Mouse (Mus musculus) olfactory bulb, adult 2 months (tissue): Measurements from ENCODE around the gene Ptpn21. TPM values are rescaled to one million over a fixed set of nuclear protein-coding genes. Genes with fewer than 3 reads are reported as not detected.

ENCODE experiments used
- H3K27ac ChIP-seq: fragments of 200-500 bp; 2 replicates; pipeline ENCODE4 v1.5.1; 2012; ENCODE audit warnings: low read depth, low read length; ENCODE audit not compliant: insufficient read depth
- H3K4me1 ChIP-seq: fragments of 200-500 bp; 2 replicates; pipeline ENCODE4 v1.6.1; 2012; ENCODE audit warnings: low read length; ENCODE audit not compliant: control insufficient read depth, insufficient read depth
- H3K4me3 ChIP-seq: fragments of 200-500 bp; 2 replicates; pipeline ENCODE4 v1.5.1; 2012; ENCODE audit warnings: mild to moderate bottlenecking, low read depth, low read length, moderate library complexity; ENCODE audit not compliant: insufficient read depth
- CTCF ChIP-seq: fragments of 200-500 bp; IDR thresholded peaks from 2 replicates; pipeline ENCODE4 v1.5.1; 2012; ENCODE audit warnings: low read depth, mild to moderate bottlenecking, low read length, moderate library complexity; ENCODE audit not compliant: insufficient read depth
- POLR2A ChIP-seq: fragments of 200-500 bp; IDR thresholded peaks from 2 replicates; pipeline ENCODE4 v1.6.1; 2012; ENCODE audit warnings: mild to moderate bottlenecking, low read depth, low read length, moderate library complexity; ENCODE audit not compliant: insufficient read depth
- WGBS: fragments of 180-500 bp; shearing (Covaris S2); methylation state at CpG from one replicate; pipeline ENCODE4 v1.1.7; 2018; 5-methylcytosine and 5-hydroxymethylcytosine counted together
- polyA plus RNA-seq: library from polyadenylated mRNA; stranded (reverse); fragments of >200 nt; gene quantifications from 2 replicates; pipeline ENCODE4 v1.2.4, GENCODE M21; 2012; ENCODE audit warnings: low replicate concordance; ENCODE audit not compliant: missing spikeins, insufficient read depth, insufficient read length

Gene Ptpn21
- polyA plus RNA-seq, 1 experiment, result not detected

DNA sequence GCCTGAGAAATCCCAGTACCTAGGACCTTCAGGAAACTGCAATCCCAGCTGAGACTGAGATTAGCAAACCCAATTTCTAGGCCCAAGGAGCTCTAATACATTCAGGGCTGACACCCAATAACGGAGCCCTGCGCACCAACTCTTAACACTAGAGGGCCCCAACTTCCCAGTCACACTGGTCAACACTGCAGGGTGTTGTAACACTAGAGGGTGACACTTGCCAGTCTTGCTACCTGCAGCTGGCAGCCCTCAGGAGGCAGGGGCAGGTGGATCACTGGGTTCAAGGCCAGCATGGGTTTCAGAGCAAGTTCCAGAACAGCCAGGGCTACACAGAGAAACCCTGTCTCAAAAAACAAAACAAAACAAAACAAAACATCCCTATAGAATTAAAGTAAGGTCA, 8.9 kb upstream of the Ptpn21 start:
- no peaks in the 10 kb centered on the region; the same call in 1 of the 2 replicates for H3K4me1 ChIP-seq
- WGBS, result 30% methylated on average over 2 of the region's 2 CpGs
- no peak overlapping the region for H3K27ac ChIP-seq
- H3K4me3 ChIP-seq, result no peak overlapping the region
- TF ChIP-seq CTCF, result no peak
- TF ChIP-seq POLR2A, result no peak

DNA sequence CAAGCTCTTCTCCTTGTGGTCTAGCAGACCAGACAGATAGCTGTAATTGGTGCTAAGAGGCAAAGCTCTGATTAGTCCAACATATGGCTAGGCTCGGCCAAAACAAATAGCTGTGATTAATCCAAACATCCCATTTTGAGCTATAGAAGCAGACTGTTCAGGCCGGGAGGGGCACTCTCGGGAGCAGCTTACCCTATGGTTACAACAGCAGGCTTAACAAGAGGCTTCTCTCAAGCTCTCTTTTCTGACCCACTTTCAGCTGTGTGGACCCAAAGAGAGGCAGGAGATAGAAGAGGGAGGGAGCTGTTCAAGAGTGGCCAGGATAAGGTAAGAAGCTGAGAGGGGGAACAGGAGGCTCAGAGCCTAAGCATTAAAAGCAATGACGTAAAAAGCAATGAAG, 8.4 kb upstream of the Ptpn21 start:
- TF ChIP-seq CTCF, result no peak
- no peak for TF ChIP-seq POLR2A
- no peaks in the 10 kb centered on the region; the same call in 1 of the 2 replicates for H3K4me1 ChIP-seq
- no peak overlapping the region for H3K4me3 ChIP-seq
- H3K27ac ChIP-seq, result no peak overlapping the region
- WGBS, result 77% methylated on average over 4 of the region's 4 CpGs

DNA sequence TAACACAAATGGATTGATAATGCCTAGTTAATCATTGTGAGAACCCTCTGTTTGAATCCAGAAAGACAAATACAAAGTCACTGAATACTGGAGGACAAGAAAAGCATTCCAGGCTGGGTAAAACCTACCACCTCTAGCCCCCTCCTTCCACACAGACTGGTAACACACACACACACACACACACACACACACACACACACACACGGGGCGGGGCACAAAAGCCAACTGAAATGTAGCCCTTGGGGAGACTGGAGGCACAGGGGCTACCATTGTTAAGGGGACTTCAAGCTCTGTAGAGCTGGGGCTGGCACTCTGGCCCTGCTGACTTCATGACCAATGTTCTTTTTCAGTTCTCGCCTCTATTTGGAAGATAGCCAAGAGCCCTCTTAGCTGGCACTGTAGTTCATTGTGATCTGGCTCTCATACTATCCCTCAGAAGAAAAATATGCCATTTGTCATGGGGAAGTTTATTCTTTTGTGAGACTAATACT, 3.9 kb upstream of the Ptpn21 start:
- 25% methylated on average over 3 of the region's 3 CpGs for WGBS
- Histone ChIP-seq H3K27ac (no peak overlapping the region), H3K4me1 (no peaks in the 10 kb centered on the region), H3K4me3 (no peak overlapping the region)
- TF ChIP-seq POLR2A (no peak), CTCF (no peak)

DNA sequence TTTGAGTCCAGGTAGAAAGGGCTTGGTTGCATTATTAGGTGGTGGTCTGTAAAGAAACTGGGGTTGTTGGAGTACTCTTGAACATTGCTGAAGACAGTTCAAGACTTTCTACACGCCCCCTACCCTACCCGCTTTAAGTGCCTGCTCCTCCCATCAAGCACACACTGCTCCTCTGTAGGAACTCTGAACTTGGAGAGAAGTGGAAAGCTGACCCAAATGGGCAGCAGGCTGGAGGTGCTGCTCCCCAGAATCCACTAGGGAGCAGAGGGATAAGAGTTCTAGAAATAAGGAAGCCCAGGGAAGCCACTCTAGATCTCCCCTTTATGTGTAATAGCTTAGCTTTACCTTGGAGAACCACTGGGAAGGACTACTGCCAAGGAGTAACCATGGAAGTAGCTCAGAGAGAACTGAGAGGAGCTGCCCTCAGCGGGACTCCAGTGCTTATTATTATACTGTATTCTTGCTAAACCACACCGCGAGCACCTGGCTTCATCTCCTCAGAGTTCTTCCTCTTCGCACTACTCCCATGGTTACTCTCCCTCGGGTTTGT, 671 bp upstream of the Ptpn21 start:
- H3K4me3 ChIP-seq, result peak overlapping the region; percentile 87
- TF ChIP-seq CTCF, result no peak
- H3K4me1 ChIP-seq, result peaks cover 7% of the 10 kb centered on the region
- H3K27ac ChIP-seq, result no peak overlapping the region
- WGBS, result 19% methylated on average over 7 of the region's 7 CpGs

DNA sequence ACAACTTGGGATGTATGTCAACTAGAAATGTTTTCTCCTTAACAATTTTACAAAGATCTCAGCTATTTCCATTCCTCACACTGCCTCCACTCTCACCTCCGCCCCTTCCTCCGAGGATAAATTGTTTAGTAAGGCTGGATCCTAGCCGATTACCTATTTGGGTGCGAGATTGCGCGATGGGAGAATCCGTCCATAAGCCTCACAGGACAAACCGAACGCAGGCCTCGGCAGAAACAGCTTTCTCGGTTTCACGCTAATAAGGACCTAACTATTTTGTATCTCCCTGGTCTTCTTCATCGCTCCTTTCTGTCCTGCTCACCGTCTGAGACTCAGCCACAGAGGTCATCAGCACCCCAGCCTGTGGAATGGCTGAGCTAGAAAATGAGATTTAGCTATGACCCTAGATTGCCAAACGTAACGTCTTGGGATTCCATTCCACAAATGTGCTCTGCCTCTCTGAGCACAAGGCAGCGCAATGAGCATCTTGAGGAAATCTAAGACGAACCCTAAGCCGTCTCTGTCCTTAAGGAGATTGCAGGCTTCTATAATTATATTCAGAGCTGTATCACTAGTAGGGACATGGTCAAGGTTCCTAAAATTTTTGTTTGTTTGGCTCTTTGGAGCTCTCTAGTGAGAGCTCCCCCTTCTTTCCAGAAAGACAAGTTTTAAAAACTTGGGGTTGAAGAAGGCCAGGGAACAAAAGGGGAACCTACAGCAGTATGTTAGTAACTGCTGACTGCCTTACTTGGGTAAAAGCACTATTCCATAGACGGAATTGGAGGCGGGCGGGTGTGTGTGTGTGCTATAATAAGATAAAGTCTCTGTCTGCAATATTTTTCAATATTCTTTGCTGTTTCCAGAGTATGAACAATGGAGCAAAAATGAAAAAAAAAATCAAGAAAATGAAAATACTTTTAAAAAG, 2.1 kb downstream of the Ptpn21 start:
- TF ChIP-seq CTCF (no peak), POLR2A (no peak)
- peaks cover 16% of the 10 kb centered on the region for H3K4me1 ChIP-seq
- WGBS, result 12% methylated on average over 22 of the region's 22 CpGs
- peak overlapping the region; percentile 95 for H3K4me3 ChIP-seq
- H3K27ac ChIP-seq, result peak overlapping the region; percentile 16; the same call in 1 of the 2 replicates

DNA sequence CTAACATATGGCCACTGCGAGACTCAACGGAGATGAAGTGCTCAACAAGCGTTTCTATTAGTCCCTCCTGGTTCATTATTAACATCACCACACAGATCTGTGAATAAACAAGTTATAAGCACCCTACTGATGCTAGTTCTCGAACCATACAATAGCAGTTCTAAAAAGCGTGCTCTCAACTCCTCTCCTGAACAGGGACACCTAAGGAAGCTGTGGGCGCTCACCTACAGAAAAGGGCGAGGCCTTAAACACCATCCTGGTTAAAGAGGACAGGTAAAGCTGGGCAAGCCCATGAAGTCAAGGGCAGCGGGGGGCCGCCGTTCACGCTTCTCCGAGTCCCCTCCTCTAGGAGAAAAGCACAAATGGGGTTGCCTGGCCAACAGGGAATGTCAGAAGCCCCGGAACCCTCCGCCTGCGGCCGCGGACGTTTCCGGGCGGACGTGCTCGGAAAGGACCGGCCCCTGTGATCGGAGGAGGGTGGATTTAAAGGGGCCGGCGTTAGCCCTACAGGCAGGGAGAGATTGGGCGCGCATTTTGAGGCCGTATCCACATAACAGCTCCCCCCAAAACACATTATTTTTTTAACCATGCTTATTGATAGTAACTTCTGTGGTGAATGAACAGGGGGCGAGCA, 2.8 kb downstream of the Ptpn21 start:
- Histone ChIP-seq H3K4me3 (peak overlapping the region; percentile 95), H3K4me1 (peaks cover 16% of the 10 kb centered on the region), H3K27ac (peak overlapping the region; percentile 75)
- TF ChIP-seq CTCF (no peak), POLR2A (peak; percentile 51; the same call in 1 of the 2 replicates)
- WGBS, result under 1% methylated on average over 30 of the region's 30 CpGs

DNA sequence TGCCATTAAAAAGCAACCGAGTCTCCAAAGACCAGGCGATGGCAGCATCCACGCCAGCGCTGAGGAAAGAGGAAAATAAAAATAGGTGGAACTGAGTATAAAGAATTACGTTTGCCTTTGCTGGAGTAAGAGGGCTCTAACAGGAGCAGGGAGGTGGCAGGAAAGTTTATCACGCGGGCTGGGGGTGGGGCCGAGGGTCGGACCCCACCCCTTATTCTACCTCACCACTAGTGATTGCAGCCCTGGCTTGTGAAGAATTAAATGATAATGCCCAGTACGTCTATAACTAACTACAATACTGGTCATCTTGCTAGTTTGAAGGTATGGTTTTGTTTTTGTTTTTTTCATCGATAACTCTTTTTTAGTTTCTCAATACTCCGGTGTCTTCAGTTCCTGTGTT, 3.4 kb downstream of the Ptpn21 start:
- peak overlapping the region; percentile 44 for H3K4me3 ChIP-seq
- H3K27ac ChIP-seq, result 0 out of 2 replicates have a peak overlapping the region, but pooled peaks have one; percentile 75
- peaks cover 18% of the 10 kb centered on the region for H3K4me1 ChIP-seq
- no peak for TF ChIP-seq CTCF
- no peak for TF ChIP-seq POLR2A
- 9% methylated on average over 12 of the region's 12 CpGs for WGBS

DNA sequence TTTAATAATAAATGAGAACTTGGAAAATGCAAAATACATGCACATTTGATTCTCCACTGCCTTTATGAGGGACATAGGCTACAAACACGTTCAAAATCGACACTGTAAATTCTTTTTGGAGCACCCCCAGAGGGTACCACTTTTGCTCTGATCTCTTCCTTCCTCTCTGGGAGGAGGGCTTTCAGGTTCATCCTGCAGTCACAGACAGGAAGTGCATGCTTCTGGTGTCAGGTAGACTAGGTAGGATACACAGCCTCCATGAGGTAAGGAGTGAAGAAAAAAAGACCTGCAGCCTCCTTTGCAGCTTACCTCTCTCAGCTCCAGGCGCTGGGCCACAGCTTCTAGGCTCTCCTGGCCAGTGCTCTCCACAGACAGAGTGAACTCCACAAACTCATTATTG, 4.0 kb downstream of the Ptpn21 start:
- Histone ChIP-seq H3K4me1 (peaks cover 19% of the 10 kb centered on the region), H3K4me3 (peak overlapping the region; percentile 44), H3K27ac (peak overlapping the region; percentile 23; the same call in 1 of the 2 replicates)
- 71% methylated on average over 3 of the region's 3 CpGs for WGBS
- TF ChIP-seq CTCF (no peak), POLR2A (no peak)

DNA sequence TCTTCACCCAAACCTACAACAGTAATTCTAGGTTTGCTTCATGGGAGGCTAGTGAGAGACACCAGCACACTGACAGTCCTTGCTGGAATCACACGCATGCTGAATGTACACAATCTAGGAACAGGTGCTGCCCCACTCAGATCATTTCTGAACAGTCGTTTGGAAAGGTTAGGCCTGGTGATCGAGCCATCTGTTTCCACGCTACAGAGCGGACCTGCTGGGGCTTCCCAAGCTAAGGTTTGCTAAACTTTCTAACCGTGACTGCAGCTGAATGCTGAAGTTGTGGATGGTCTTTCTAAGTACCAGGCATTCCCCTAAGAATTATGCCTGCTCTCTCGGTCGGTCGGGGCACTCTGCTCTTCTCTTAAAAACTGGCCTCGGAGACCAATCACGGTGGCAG, 6.5 kb downstream of the Ptpn21 start:
- Histone ChIP-seq H3K27ac (peak overlapping the region; percentile 65; the same call in 1 of the 2 replicates), H3K4me3 (no peak overlapping the region), H3K4me1 (peaks cover 19% of the 10 kb centered on the region)
- 75% methylated on average over 11 of the region's 11 CpGs for WGBS
- TF ChIP-seq CTCF (no peak), POLR2A (no peak)
